Mouse (Mus musculus) liver, embryonic 12.5 days (tissue): ENCODE data around the gene Rpa1. TPM values are rescaled to one million over a fixed set of nuclear protein-coding genes. Genes with fewer than 3 reads are reported as not detected.
"Not testable (repeated sequence)": the region's sequence is repeated elsewhere in the genome, so short reads cannot be mapped to it uniquely, and the experiment has no call there.

Source experiments
- ATAC-seq: fragments of 200-750 bp; cut with Nextera tagmentation; 2 replicates; pipeline ENCODE4 v1.8.0; 2017; ENCODE audit warnings: moderate number of reproducible peaks, mild to moderate bottlenecking, moderate library complexity
- H3K27ac ChIP-seq: fragments of 300-500 bp; sonication (generic); 2 replicates; pipeline ENCODE4 v1.5.1; 2016; ENCODE audit warnings: mild to moderate bottlenecking
- H3K27me3 ChIP-seq: fragments of 300-500 bp; sonication (generic); replicated peaks from 2 replicates; pipeline ENCODE4 v1.6.1; 2016; ENCODE audit warnings: mild to moderate bottlenecking, moderate library complexity
- H3K36me3 ChIP-seq: fragments of 300-500 bp; sonication (generic); 2 replicates; pipeline ENCODE4 v1.6.1; 2016; ENCODE audit warnings: mild to moderate bottlenecking, moderate library complexity
- H3K4me1 ChIP-seq: fragments of 300-500 bp; sonication (generic); 2 replicates; pipeline ENCODE4 v1.6.1; 2016
- H3K4me2 ChIP-seq: fragments of 300-500 bp; sonication (generic); 2 replicates; pipeline ENCODE4 v1.6.1; 2016; ENCODE audit warnings: mild to moderate bottlenecking, moderate library complexity
- H3K4me3 ChIP-seq: fragments of 300-500 bp; sonication (generic); 2 replicates; pipeline ENCODE4 v1.5.1; 2016; ENCODE audit warnings: mild to moderate bottlenecking, moderate library complexity
- H3K9ac ChIP-seq: fragments of 300-500 bp; sonication (generic); 2 replicates; pipeline ENCODE4 v1.6.1; 2016; ENCODE audit warnings: mild to moderate bottlenecking, moderate library complexity
- H3K9me3 ChIP-seq: fragments of 300-500 bp; sonication (generic); replicated peaks from 2 replicates; pipeline ENCODE4 v1.6.1; 2016; ENCODE audit warnings: mild to moderate bottlenecking, moderate library complexity
- WGBS: fragments of 180-500 bp; shearing (Covaris S2); methylation state at CpG from one replicate; pipeline ENCODE4 v1.1.7; 2016; ENCODE audit not compliant: insufficient replicate concordance; 5-methylcytosine and 5-hydroxymethylcytosine counted together
- polyA plus RNA-seq: library from polyadenylated mRNA; unstranded; fragments of >200 nt; fragmentation: Nextera tagmentation; extraction: Ambion mirVana; gene quantifications from 2 replicates; pipeline ENCODE4 v1.2.1, GENCODE M21; 2016

Rpa1 gene
- polyA plus RNA-seq: 143 and 149 TPM in 2 replicates

- under 1% methylated on average over 56 of the region's 56 CpGs for WGBS
- ATAC-seq: peak; percentile 99
- H3K36me3 ChIP-seq: peaks cover 1% of the 10 kb centered on the region; the same call in 1 of the 2 replicates
- H3K27me3 ChIP-seq: no peaks in the 10 kb centered on the region
- peak within 1 kb of the TSS; percentile 91 for H3K9ac ChIP-seq
- peak within 1 kb of the TSS; percentile 95 for H3K4me2 ChIP-seq
- peak within 1 kb of the TSS; percentile 84 for H3K27ac ChIP-seq
- no peaks in the 10 kb centered on the region for H3K9me3 ChIP-seq
- peak within 1 kb of the TSS; percentile 85 for H3K4me3 ChIP-seq
- peaks cover 53% of the 10 kb centered on the region for H3K4me1 ChIP-seq
Observed at GRCm38 (mm10) chr11:75348199-75348889, at the start of gene Rpa1, which contains the start of gene Smyd4. Gene Rpa1 (minus strand): TSS chr11:75348324. Gene Smyd4 (plus strand): TSS chr11:75348433.

GRCm38 (mm10) chr11:75397452-75397851, 49.3 kb upstream of the Rpa1 start:
- ATAC-seq: no peak
- H3K4me1 ChIP-seq: no peaks in the 10 kb centered on the region
- H3K9me3 ChIP-seq: no peaks in the 10 kb centered on the region
- no peak overlapping the region for H3K27ac ChIP-seq
- WGBS: 71% methylated on average over 7 of the region's 7 CpGs
- H3K9ac ChIP-seq: no peak overlapping the region
- no peaks in the 10 kb centered on the region for H3K27me3 ChIP-seq
- no peak overlapping the region for H3K4me3 ChIP-seq
- no peak overlapping the region for H3K4me2 ChIP-seq
- H3K36me3 ChIP-seq: no peaks in the 10 kb centered on the region

- no peaks in the 10 kb centered on the region for H3K36me3 ChIP-seq
- H3K4me3 ChIP-seq: no peak overlapping the region
- H3K9me3 ChIP-seq: no peaks in the 10 kb centered on the region
- H3K27me3 ChIP-seq: no peaks in the 10 kb centered on the region
- WGBS: 44% methylated on average over 1 of the region's 1 CpGs
- no peak overlapping the region for H3K9ac ChIP-seq
- no peak overlapping the region for H3K27ac ChIP-seq
- H3K4me1 ChIP-seq: no peaks in the 10 kb centered on the region
- no peak overlapping the region for H3K4me2 ChIP-seq
- no peak for ATAC-seq
Observed at GRCm38 (mm10) chr11:75395611-75396010, 47.5 kb upstream of the Rpa1 start.

- Histone ChIP-seq H3K4me1 (peaks cover 16% of the 10 kb centered on the region; the same call in 1 of the 2 replicates), H3K36me3 (peaks cover 12% of the 10 kb centered on the region), H3K27ac (peak overlapping the region; percentile 68)
- H3K9ac ChIP-seq, H3K4me2 ChIP-seq, H3K4me3 ChIP-seq, H3K9me3 ChIP-seq, H3K27me3 ChIP-seq, ATAC-seq: not testable (repeated sequence)
- 12% methylated on average over 3 of the region's 3 CpGs for whole genome bisulfite sequencing
Observed at GRCm38 (mm10) chr11:75383529-75383928, 35.4 kb upstream of the Rpa1 start.

GRCm38 (mm10) chr11:75378786-75379185, 30.7 kb upstream of the Rpa1 start:
- H3K4me2 ChIP-seq, H3K36me3 ChIP-seq, H3K9me3 ChIP-seq, H3K27me3 ChIP-seq, H3K4me3 ChIP-seq, ATAC-seq, H3K9ac ChIP-seq, H3K27ac ChIP-seq: not testable (repeated sequence)
- WGBS: 71% methylated on average over 2 of the region's 2 CpGs
- H3K4me1 ChIP-seq: peaks cover 27% of the 10 kb centered on the region

- Histone ChIP-seq H3K9me3 (no peaks in the 10 kb centered on the region), H3K4me1 (peaks cover 21% of the 10 kb centered on the region), H3K27ac (no peak overlapping the region), H3K4me3 (no peak overlapping the region), H3K36me3 (no peaks in the 10 kb centered on the region), H3K9ac (no peak overlapping the region), H3K4me2 (no peak overlapping the region), H3K27me3 (no peaks in the 10 kb centered on the region)
- WGBS: 30% methylated on average over 1 of the region's 1 CpGs
- no peak for ATAC-seq
Observed at GRCm38 (mm10) chr11:75377125-75377524, 29.0 kb upstream of the Rpa1 start.

GRCm38 (mm10) chr11:75355475-75355874, 7.4 kb upstream of the Rpa1 start:
- Histone ChIP-seq H3K4me1 (peaks cover 4% of the 10 kb centered on the region; the same call in 1 of the 2 replicates), H3K36me3 (peaks cover 6% of the 10 kb centered on the region; the same call in 1 of the 2 replicates), H3K9me3 (no peaks in the 10 kb centered on the region), H3K4me2 (no peak overlapping the region), H3K27ac (no peak overlapping the region), H3K27me3 (no peaks in the 10 kb centered on the region), H3K4me3 (no peak overlapping the region), H3K9ac (no peak overlapping the region)
- WGBS: 91% methylated on average over 1 of the region's 1 CpGs
- ATAC-seq: no peak

- H3K9me3 ChIP-seq: no peaks in the 10 kb centered on the region
- peaks cover 29% of the 10 kb centered on the region for H3K4me1 ChIP-seq
- H3K27ac ChIP-seq: no peak overlapping the region
- no peak overlapping the region for H3K4me2 ChIP-seq
- no peak overlapping the region for H3K4me3 ChIP-seq
- H3K36me3 ChIP-seq: peaks cover 6% of the 10 kb centered on the region; the same call in 1 of the 2 replicates
- H3K27me3 ChIP-seq: no peaks in the 10 kb centered on the region
- H3K9ac ChIP-seq: no peak overlapping the region
- ATAC-seq: no peak
Observed at GRCm38 (mm10) chr11:75351225-75351624, 3.1 kb upstream of the Rpa1 start.

GRCm38 (mm10) chr11:75348890-75349261, 752 bp upstream of the Rpa1 start:
- 40% methylated on average over 10 of the region's 10 CpGs for WGBS
- peak overlapping the region; percentile 95 for H3K4me2 ChIP-seq
- peak overlapping the region; percentile 84 for H3K27ac ChIP-seq
- H3K36me3 ChIP-seq: peaks cover 6% of the 10 kb centered on the region; the same call in 1 of the 2 replicates
- no peaks in the 10 kb centered on the region for H3K27me3 ChIP-seq
- H3K4me3 ChIP-seq: peak overlapping the region; percentile 85
- H3K9me3 ChIP-seq: no peaks in the 10 kb centered on the region
- H3K4me1 ChIP-seq: peaks cover 48% of the 10 kb centered on the region
- peak overlapping the region; percentile 84 for H3K9ac ChIP-seq
- no peak for ATAC-seq

- peak overlapping the region; percentile 85 for H3K4me3 ChIP-seq
- H3K27ac ChIP-seq: peak overlapping the region; percentile 81
- H3K9ac ChIP-seq: peak overlapping the region; percentile 91
- no peaks in the 10 kb centered on the region for H3K9me3 ChIP-seq
- no peak for ATAC-seq
- peak overlapping the region; percentile 95 for H3K4me2 ChIP-seq
- H3K36me3 ChIP-seq: peaks cover 5% of the 10 kb centered on the region; the same call in 1 of the 2 replicates
- no peaks in the 10 kb centered on the region for H3K27me3 ChIP-seq
- under 1% methylated on average over 10 of the region's 10 CpGs for whole genome bisulfite sequencing
- peaks cover 61% of the 10 kb centered on the region for H3K4me1 ChIP-seq
Observed at GRCm38 (mm10) chr11:75347596-75347995, 528 bp downstream of the Rpa1 start.

GRCm38 (mm10) chr11:75347188-75347585, 937 bp downstream of the Rpa1 start:
- H3K27ac ChIP-seq: peak overlapping the region; percentile 81
- peaks cover 5% of the 10 kb centered on the region; the same call in 1 of the 2 replicates for H3K36me3 ChIP-seq
- peaks cover 63% of the 10 kb centered on the region for H3K4me1 ChIP-seq
- WGBS: 33% methylated on average over 10 of the region's 10 CpGs
- H3K4me3 ChIP-seq: peak overlapping the region; percentile 85
- H3K4me2 ChIP-seq: peak overlapping the region; percentile 95
- ATAC-seq: no peak
- H3K9me3 ChIP-seq: no peaks in the 10 kb centered on the region
- no peaks in the 10 kb centered on the region for H3K27me3 ChIP-seq
- peak overlapping the region; percentile 91 for H3K9ac ChIP-seq

- Histone ChIP-seq H3K9ac (peak overlapping the region; percentile 91), H3K4me1 (peaks cover 63% of the 10 kb centered on the region), H3K4me2 (peak overlapping the region; percentile 95), H3K27ac (0 out of 2 replicates have a peak overlapping the region, but pooled peaks have one; percentile 41), H3K4me3 (peak overlapping the region; percentile 85), H3K36me3 (peaks cover 10% of the 10 kb centered on the region), H3K9me3 (no peaks in the 10 kb centered on the region), H3K27me3 (no peaks in the 10 kb centered on the region)
- WGBS: 59% methylated on average over 4 of the region's 4 CpGs
- ATAC-seq: no peak
Observed at GRCm38 (mm10) chr11:75346556-75347187, 1.5 kb downstream of the Rpa1 start.
